Mouse (Mus musculus): Measurements from ENCODE around the gene Lnx1.

DNA sequence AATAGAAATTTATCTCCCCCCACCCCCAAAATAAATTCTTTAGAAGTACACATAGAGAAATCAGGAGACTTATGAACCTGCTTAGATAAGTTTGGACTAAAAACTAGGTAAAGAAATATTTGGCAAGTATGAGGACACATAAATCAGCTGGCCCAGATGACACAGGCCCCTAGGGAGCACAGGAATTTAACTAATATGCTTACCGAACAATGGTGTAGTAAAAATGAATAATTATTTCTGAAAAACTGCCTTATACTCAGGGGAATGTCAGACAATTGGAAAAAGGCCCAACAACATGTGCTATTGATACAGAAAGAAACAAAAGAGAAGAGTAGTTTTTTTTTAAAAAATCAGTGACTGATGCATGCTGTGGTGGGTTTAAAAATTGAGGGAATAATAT is 40.1 kb downstream of the Lnx1 start:
- TF ChIP-seq CTCF (IDR thresholded peaks at IDR 0.05; ENCODE audit: extremely low read depth, insufficient read depth, insufficient read length, insufficient replicate concordance) (no peak), POLR2A (IDR thresholded peaks at IDR 0.05; ENCODE audit: low read depth, low read length) (no peak)
